Mouse (Mus musculus) G1E (cell line): Measurements from ENCODE around the gene Gfral.

ENCODE experiments used
- CTCF ChIP-seq: IDR thresholded peaks from 2 replicates; pipeline ENCODE4 v1.5.1; 2012; ENCODE audit warnings: low read depth, low read length, inconsistent platforms, mixed read lengths
- POLR2AphosphoS5 ChIP-seq: IDR thresholded peaks from 2 replicates; pipeline ENCODE4 v1.6.1; 2012; ENCODE audit warnings: low read depth, low read length, inconsistent platforms; ENCODE audit not compliant: insufficient replicate concordance

DNA sequence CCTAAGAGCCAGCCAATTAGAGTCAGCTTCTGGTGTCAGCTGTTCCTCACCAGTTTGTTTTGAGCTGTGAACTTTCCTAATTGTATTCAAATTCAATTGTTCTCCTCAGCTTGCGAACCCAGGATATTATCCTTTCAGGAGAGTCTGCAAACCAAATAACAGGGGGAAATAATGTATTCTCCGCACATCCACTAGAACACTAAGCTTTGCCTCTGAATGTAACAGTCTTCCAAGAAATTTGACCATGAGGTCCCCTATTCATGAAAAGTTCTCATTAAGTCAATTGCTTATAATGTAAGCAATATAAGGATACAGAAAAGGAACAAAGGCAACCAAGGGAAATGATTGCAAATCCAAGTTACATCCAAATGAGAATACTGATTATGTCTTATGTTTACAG lies at the start of gene Gfral:
- TF ChIP-seq CTCF: no peak
- TF ChIP-seq POLR2AphosphoS5: no peak
